Mouse (Mus musculus) embryonic facial prominence, embryonic 13.5 days (tissue): ENCODE data around the gene Acot7. TPM values are rescaled to one million over a fixed set of nuclear protein-coding genes. Genes with fewer than 3 reads are reported as not detected.

Experiments used
- ATAC-seq: fragments of 200-750 bp; cut with Nextera tagmentation; 2 replicates; pipeline ENCODE4 v1.8.0; 2017; ENCODE audit warnings: low read depth; ENCODE audit not compliant: insufficient number of reproducible peaks, insufficient read depth, low FRiP score, low TSS enrichment
- H3K27ac ChIP-seq: fragments of 300-500 bp; sonication (generic); 2 replicates; pipeline ENCODE4 v1.5.1; 2015; ENCODE audit warnings: moderate library complexity, mild to moderate bottlenecking, inconsistent platforms
- H3K27me3 ChIP-seq: fragments of 300-500 bp; sonication (generic); 2 replicates; pipeline ENCODE4 v1.6.1; 2015; ENCODE audit warnings: mild to moderate bottlenecking, inconsistent platforms
- H3K36me3 ChIP-seq: fragments of 300-500 bp; sonication (generic); 2 replicates; pipeline ENCODE4 v1.6.1; 2015; ENCODE audit warnings: mild to moderate bottlenecking, inconsistent platforms
- H3K4me1 ChIP-seq: fragments of 300-500 bp; sonication (generic); 2 replicates; pipeline ENCODE4 v1.6.1; 2015; ENCODE audit warnings: inconsistent platforms
- H3K4me2 ChIP-seq: fragments of 300-500 bp; sonication (generic); 2 replicates; pipeline ENCODE4 v1.6.1; 2015; ENCODE audit warnings: moderate library complexity, mild to moderate bottlenecking, inconsistent platforms
- H3K4me3 ChIP-seq: fragments of 300-500 bp; sonication (generic); 2 replicates; pipeline ENCODE4 v1.5.1; 2015; ENCODE audit warnings: mild to moderate bottlenecking, inconsistent platforms
- H3K9ac ChIP-seq: fragments of 300-500 bp; sonication (generic); 2 replicates; pipeline ENCODE4 v1.6.1; 2015; ENCODE audit warnings: mild to moderate bottlenecking, inconsistent platforms
- H3K9me3 ChIP-seq: fragments of 300-500 bp; sonication (generic); 2 replicates; pipeline ENCODE4 v1.6.1; 2016; ENCODE audit warnings: inconsistent platforms
- WGBS: fragments of 180-500 bp; shearing (Covaris S2); methylation state at CpG from one replicate; pipeline ENCODE4 v1.1.7; 2015; ENCODE audit warnings: mixed read lengths; 5-methylcytosine and 5-hydroxymethylcytosine counted together
- polyA plus RNA-seq: library from polyadenylated mRNA; unstranded; fragments of >200 nt; fragmentation: Nextera tagmentation; extraction: Ambion mirVana; gene quantifications from 2 replicates; pipeline ENCODE4 v1.2.1, GENCODE M21; 2015

Acot7 gene
- polyA plus RNA-seq, 1 experiment from 2014 or later, result 48.5 TPM

GRCm38 (mm10) chr4:152155019-152155418, 22.9 kb upstream of the Acot7 start:
- no peak overlapping the region for H3K4me3 ChIP-seq
- H3K27me3 ChIP-seq, result peaks cover 94% of the 10 kb centered on the region
- H3K36me3 ChIP-seq, result no peaks in the 10 kb centered on the region
- H3K9ac ChIP-seq, result no peak overlapping the region
- no peak overlapping the region for H3K27ac ChIP-seq
- no peak overlapping the region for H3K4me2 ChIP-seq
- 63% methylated on average over 4 of the region's 4 CpGs for WGBS
- no peak for ATAC-seq
- peaks cover 31% of the 10 kb centered on the region for H3K4me1 ChIP-seq
- no peaks in the 10 kb centered on the region for H3K9me3 ChIP-seq

DNA sequence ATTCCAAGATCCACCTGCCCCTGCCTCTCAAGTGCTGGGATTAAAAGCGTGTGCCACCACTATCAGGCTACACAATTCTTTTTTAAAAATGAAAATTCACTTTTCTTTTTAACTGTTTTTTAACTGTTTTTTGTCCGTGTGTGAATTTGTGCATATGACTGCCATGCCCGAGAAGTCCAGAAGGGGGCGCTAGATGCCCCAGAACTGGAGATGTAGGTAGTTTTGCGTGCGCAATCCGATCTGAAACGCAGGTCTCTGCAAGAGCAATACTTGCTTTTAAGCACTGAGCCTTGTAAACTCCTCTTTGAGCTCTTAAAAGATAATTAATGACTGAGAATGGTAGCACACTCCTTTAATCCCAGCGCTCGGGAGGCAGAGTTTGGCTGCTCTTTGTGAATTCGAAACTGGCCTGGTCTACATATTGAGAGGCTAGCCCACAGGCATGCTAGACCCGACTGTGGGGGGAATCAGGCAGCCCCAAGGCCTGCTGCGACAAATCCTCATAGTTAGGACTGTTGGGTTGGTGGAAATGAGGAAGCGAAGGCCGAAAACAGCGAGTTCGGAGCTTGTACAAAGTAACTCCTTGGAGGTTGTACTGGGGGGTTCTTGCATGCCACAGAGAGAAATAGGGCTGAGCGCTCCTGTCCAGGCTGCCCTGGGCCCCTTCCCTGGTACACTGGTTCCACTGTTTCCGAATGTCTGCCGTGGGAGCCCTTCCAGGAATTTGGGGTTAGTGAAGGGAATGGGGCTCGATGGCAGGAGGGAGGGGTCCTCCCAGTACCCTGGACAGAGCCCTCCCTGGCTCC, 20.0 kb upstream of the Acot7 start:
- H3K36me3 ChIP-seq, result no peaks in the 10 kb centered on the region
- peak overlapping the region; percentile 31 for H3K4me3 ChIP-seq
- no peak for ATAC-seq
- H3K9me3 ChIP-seq, result no peaks in the 10 kb centered on the region
- no peak overlapping the region for H3K27ac ChIP-seq
- no peak overlapping the region for H3K9ac ChIP-seq
- H3K27me3 ChIP-seq, result peaks cover 94% of the 10 kb centered on the region
- H3K4me1 ChIP-seq, result peaks cover 21% of the 10 kb centered on the region
- H3K4me2 ChIP-seq, result peak overlapping the region; percentile 54
- WGBS, result 15% methylated on average over 21 of the region's 21 CpGs

GRCm38 (mm10) chr4:152158585-152159284, 19.2 kb upstream of the Acot7 start, which contains the start of gene Hes2:
Hes2 (plus strand) TSS chr4:152158867.
- ATAC-seq, result no peak
- no peaks in the 10 kb centered on the region for H3K36me3 ChIP-seq
- H3K4me3 ChIP-seq, result peak within 1 kb of the TSS; percentile 31
- H3K4me2 ChIP-seq, result peak within 1 kb of the TSS; percentile 54
- peaks cover 88% of the 10 kb centered on the region for H3K27me3 ChIP-seq
- H3K9ac ChIP-seq, result no peak within 1 kb of the TSS
- 4% methylated on average over 35 of the region's 35 CpGs for WGBS
- no peaks in the 10 kb centered on the region for H3K9me3 ChIP-seq
- peaks cover 19% of the 10 kb centered on the region for H3K4me1 ChIP-seq
- no peak within 1 kb of the TSS for H3K27ac ChIP-seq

DNA sequence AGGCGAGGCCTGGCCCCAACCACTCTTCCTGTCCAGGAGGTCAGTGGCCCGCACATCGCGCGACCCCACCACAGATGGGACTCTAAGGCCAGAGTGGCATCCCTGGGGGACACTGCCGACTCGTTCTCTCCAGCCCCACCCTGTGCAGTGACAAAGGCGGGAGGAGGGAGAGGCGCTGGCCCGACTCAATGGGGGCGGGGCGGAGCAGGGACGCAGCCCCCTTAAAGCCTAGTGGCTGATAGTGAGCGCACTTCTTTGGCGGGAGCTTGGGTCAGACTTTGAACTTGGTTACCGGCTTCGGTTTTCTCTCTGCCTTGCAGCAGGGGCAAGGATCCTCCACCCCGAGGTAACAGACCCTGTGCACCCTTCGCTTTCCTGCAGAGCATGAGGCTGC, 18.7 kb upstream of the Acot7 start:
- no peaks in the 10 kb centered on the region for H3K36me3 ChIP-seq
- no peak overlapping the region for H3K9ac ChIP-seq
- peak overlapping the region; percentile 54; the same call in 1 of the 2 replicates for H3K4me2 ChIP-seq
- H3K27ac ChIP-seq, result no peak overlapping the region
- peak overlapping the region; percentile 14 for H3K4me3 ChIP-seq
- ATAC-seq, result no peak
- no peaks in the 10 kb centered on the region for H3K9me3 ChIP-seq
- 4% methylated on average over 19 of the region's 19 CpGs for WGBS
- peaks cover 16% of the 10 kb centered on the region for H3K4me1 ChIP-seq
- H3K27me3 ChIP-seq, result peaks cover 88% of the 10 kb centered on the region

DNA sequence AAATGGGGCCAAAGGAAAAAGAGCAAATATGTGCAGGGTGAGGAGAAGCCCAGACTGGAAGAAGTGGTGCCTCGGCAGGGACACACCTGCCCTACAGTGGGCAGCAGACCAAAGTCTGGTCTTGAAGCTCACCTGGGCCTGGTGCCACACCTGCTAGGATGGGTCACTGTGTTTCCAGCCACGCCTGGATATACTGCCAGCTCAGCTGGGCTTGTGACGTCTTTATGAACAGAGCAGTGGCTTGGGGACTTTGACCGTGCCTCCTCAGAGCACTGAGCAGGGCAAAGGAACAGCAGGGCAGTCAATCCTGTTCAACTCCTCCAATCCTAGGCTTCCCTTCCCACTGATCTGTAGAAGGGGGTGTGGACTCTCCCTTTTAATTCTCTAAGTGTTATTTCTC, 17.2 kb upstream of the Acot7 start:
- ATAC-seq, result no peak
- Histone ChIP-seq H3K9ac (no peak overlapping the region), H3K4me2 (no peak overlapping the region), H3K4me3 (no peak overlapping the region), H3K27me3 (peaks cover 76% of the 10 kb centered on the region), H3K27ac (no peak overlapping the region), H3K36me3 (no peaks in the 10 kb centered on the region), H3K9me3 (no peaks in the 10 kb centered on the region), H3K4me1 (peaks cover 26% of the 10 kb centered on the region)
- 44% methylated on average over 4 of the region's 4 CpGs for WGBS

DNA sequence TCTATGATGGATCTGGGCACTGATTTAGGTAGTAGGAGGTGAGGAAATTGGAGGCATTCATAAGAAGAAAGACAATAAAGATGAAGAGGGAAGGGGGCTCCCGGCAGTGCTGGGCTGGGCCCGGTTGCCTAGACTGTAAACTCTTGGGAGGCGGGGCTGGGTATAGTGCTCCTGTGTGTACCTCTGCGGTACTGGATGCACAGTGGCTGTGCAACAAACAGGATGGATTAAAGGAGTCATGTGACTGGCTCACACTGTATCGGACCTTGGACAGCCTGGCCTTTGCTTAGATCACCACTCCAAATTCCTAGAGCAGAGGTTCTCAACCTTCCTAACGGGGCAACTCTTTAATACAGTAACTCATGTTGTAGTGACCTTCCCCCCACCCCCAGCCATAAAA, 16.3 kb upstream of the Acot7 start:
- Histone ChIP-seq H3K4me2 (no peak overlapping the region), H3K36me3 (no peaks in the 10 kb centered on the region), H3K9me3 (no peaks in the 10 kb centered on the region), H3K27ac (no peak overlapping the region), H3K9ac (no peak overlapping the region), H3K4me1 (peaks cover 29% of the 10 kb centered on the region), H3K27me3 (peaks cover 72% of the 10 kb centered on the region), H3K4me3 (no peak overlapping the region)
- 73% methylated on average over 6 of the region's 6 CpGs for WGBS
- no peak for ATAC-seq

- H3K4me3 ChIP-seq, result no peak overlapping the region
- H3K9ac ChIP-seq, result no peak overlapping the region
- ATAC-seq, result no peak
- peaks cover 62% of the 10 kb centered on the region for H3K27me3 ChIP-seq
- H3K27ac ChIP-seq, result no peak overlapping the region
- 90% methylated on average over 2 of the region's 2 CpGs for WGBS
- H3K9me3 ChIP-seq, result no peaks in the 10 kb centered on the region
- H3K4me1 ChIP-seq, result peaks cover 29% of the 10 kb centered on the region
- no peak overlapping the region for H3K4me2 ChIP-seq
- H3K36me3 ChIP-seq, result no peaks in the 10 kb centered on the region
Observed at GRCm38 (mm10) chr4:152162748-152163147, 15.2 kb upstream of the Acot7 start.

DNA sequence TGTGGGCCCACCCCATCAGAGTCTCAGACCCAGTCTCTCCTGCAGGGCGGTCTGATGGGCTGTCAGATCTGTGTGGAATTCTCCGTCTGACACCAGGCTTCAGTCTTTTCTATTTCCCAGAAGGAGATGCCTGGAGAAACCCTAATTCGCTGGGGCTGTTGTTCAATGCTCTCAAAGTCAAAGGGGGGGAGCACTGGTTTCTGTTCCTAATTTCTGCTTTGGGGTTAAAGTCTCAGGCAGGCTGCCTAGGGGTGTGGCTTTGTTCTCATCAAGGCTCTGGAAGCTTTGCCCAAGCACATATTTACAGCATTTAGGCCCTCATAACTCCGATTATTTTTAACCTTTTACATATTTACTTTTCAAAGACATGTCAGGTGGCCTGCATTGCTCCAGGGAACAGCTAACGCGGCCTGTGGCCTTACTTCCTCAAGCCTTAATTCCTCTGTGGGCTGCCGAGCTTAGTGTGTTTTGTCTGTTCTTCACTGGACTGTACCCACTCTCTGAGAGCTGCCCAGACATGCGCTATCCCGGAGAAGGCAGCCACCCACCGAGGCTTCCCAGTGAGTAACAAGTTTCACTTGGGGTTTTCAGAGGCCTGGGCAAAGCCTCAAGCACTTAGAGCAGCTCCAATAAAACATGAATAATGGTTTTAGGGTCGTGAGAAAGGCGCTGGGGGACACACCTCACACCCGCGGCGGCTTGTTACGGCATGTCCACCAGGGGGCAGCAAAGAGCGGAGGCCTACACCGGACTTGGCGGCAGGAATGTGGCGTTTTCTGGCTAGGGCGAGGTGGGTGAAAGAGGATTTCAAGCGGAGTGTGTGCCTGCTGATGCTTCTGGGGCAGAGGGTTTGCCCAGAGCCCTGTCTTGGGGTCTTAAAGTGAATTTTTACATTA, 12.7 kb upstream of the Acot7 start:
- Histone ChIP-seq H3K4me3 (no peak overlapping the region), H3K9ac (no peak overlapping the region), H3K9me3 (no peaks in the 10 kb centered on the region), H3K27ac (no peak overlapping the region; the same call in 1 of the 2 replicates), H3K36me3 (no peaks in the 10 kb centered on the region), H3K27me3 (peaks cover 49% of the 10 kb centered on the region), H3K4me1 (peaks cover 13% of the 10 kb centered on the region; the same call in 1 of the 2 replicates), H3K4me2 (peak overlapping the region; percentile 22; the same call in 1 of the 2 replicates)
- 15% methylated on average over 22 of the region's 22 CpGs for WGBS
- no peak for ATAC-seq

- ATAC-seq, result no peak
- WGBS, result 62% methylated on average over 8 of the region's 8 CpGs
- peaks cover 4% of the 10 kb centered on the region; the same call in 1 of the 2 replicates for H3K9me3 ChIP-seq
- no peak overlapping the region for H3K27ac ChIP-seq
- no peak overlapping the region for H3K9ac ChIP-seq
- no peak overlapping the region for H3K4me3 ChIP-seq
- peaks cover 13% of the 10 kb centered on the region; the same call in 1 of the 2 replicates for H3K4me1 ChIP-seq
- no peak overlapping the region for H3K4me2 ChIP-seq
- H3K36me3 ChIP-seq, result no peaks in the 10 kb centered on the region
- H3K27me3 ChIP-seq, result peaks cover 22% of the 10 kb centered on the region
Observed at GRCm38 (mm10) chr4:152168052-152168451, 9.9 kb upstream of the Acot7 start.

DNA sequence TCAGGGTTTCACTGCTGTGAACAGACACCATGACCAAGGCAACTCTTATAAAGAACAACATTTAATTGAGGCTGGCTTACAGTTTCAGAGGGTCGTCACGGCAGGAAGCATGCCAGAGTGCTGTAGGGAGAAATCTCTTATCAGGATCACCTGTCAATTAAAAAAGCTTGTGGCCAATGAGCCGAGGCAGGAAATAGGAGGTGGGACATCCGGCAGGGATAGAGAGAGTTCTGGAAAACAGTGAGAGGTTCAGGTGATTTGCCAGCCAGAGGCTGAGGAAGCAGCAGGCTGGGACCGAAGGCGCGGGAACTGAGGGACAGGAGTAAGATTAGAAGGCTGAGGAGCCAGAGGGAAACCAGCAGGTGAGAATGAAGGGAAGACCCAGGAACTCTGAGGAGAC, 8.8 kb upstream of the Acot7 start:
- 78% methylated on average over 7 of the region's 7 CpGs for WGBS
- ATAC-seq, result no peak
- H3K4me3 ChIP-seq, result no peak overlapping the region

GRCm38 (mm10) chr4:152170286-152170685, 7.6 kb upstream of the Acot7 start:
- peaks cover 4% of the 10 kb centered on the region; the same call in 1 of the 2 replicates for H3K9me3 ChIP-seq
- no peak overlapping the region for H3K4me2 ChIP-seq
- 81% methylated on average over 10 of the region's 10 CpGs for WGBS
- no peak overlapping the region for H3K4me3 ChIP-seq
- no peaks in the 10 kb centered on the region for H3K36me3 ChIP-seq
- peaks cover 20% of the 10 kb centered on the region; the same call in 1 of the 2 replicates for H3K27me3 ChIP-seq
- peaks cover 8% of the 10 kb centered on the region; the same call in 1 of the 2 replicates for H3K4me1 ChIP-seq
- ATAC-seq, result no peak
- no peak overlapping the region for H3K9ac ChIP-seq
- no peak overlapping the region for H3K27ac ChIP-seq

More for the DNA sequence above, 8.8 kb upstream of the Acot7 start:
- no peak overlapping the region for H3K27ac ChIP-seq
- no peak overlapping the region for H3K4me2 ChIP-seq
- no peaks in the 10 kb centered on the region for H3K36me3 ChIP-seq
- H3K9ac ChIP-seq, result no peak overlapping the region
- H3K27me3 ChIP-seq, result peaks cover 18% of the 10 kb centered on the region
- peaks cover 4% of the 10 kb centered on the region; the same call in 1 of the 2 replicates for H3K9me3 ChIP-seq
- peaks cover 13% of the 10 kb centered on the region; the same call in 1 of the 2 replicates for H3K4me1 ChIP-seq
